ENCODE assay signal across 24 mouse cellular contexts in genomic region chr9:116737786-116738185, GRCm38 (mm10).
DNase-seq lines count a peak whose midpoint lies in the region; ATAC-seq and TF ChIP-seq lines count a peak whose summit lies in the region.
"Had no signal": no experiment of that assay in that cellular context is flagged by ENCODE, and none has a peak within 500 bp of the region (broad histone marks: within the 10 kb centered on the region; RNA-seq: fewer than 3 reads in every experiment).

No protein-coding gene starts in this region.

- H3K4me1 ChIP-seq in hindbrain, postnatal 0 days (ENCODE audit: insufficient read depth, low read length): no peaks in the 10 kb centered on the region
- no peaks in the 10 kb centered on the region for H3K4me1 ChIP-seq in hindbrain, embryonic 16.5 days (ENCODE audit: control insufficient read depth, insufficient read depth, low read depth, low read length)
- H3K4me1 ChIP-seq: embryonic facial prominence, embryonic 15.5 days; forebrain, embryonic 15.5 days; heart, embryonic 12.5 days; hindbrain, embryonic 10.5 days; neural tube, embryonic 13.5 days had no signal

- DNase-seq in embryo, embryonic 11 days: peak; percentile 25
- DNase-seq in embryo, embryonic 10.5 days (ENCODE audit: low spot score): no peak
- DNase-seq in hindbrain, postnatal 0 days (ENCODE audit: low spot score): peak; percentile 16
- no peak for DNase-seq in layer of hippocampus, adult 2 months (ENCODE audit: low spot score in 2 of 2)
- DNase-seq in layer of hippocampus, postnatal 25 days (ENCODE audit: extremely low spot score in 1 of 2, low spot score in 1 of 2): no peak
- no peak for DNase-seq in Patski (ENCODE audit: low read depth, low spot score)
- no peak for DNase-seq in right cerebral cortex, postnatal 10 days (ENCODE audit: low spot score in 2 of 2)
- DNase-seq: cerebellum, adult 11-12 months; cerebellum, postnatal 10 days; heart, postnatal 10 days; kidney, adult 9 months; liver, postnatal 0 days; midbrain, embryonic 14.5 days; retina, postnatal 1 day; thymus, postnatal 25 days had no signal

- H3K36me3 ChIP-seq in hindbrain, postnatal 0 days (ENCODE audit: insufficient read depth, low read length): no peaks in the 10 kb centered on the region
- no peaks in the 10 kb centered on the region for H3K36me3 ChIP-seq in hindbrain, embryonic 16.5 days (ENCODE audit: control insufficient read depth, insufficient read depth, low read length)
- H3K36me3 ChIP-seq: embryonic facial prominence, embryonic 15.5 days; forebrain, embryonic 15.5 days; heart, embryonic 12.5 days; hindbrain, embryonic 10.5 days; limb, embryonic 12.5 days; neural tube, embryonic 13.5 days had no signal

- H3K27ac ChIP-seq in hindbrain, postnatal 0 days: no peak overlapping the region
- H3K27ac ChIP-seq in hindbrain, embryonic 16.5 days (ENCODE audit: low read depth, low read length): no peak overlapping the region
- no peak overlapping the region for H3K27ac ChIP-seq in layer of hippocampus, adult 2 months
- H3K27ac ChIP-seq: embryonic facial prominence, embryonic 15.5 days; forebrain, embryonic 15.5 days; hindbrain, embryonic 10.5 days; limb, embryonic 12.5 days; neural tube, embryonic 13.5 days had no signal

- no peaks in the 10 kb centered on the region for H3K27me3 ChIP-seq in hindbrain, postnatal 0 days (ENCODE audit: insufficient read depth, low read length)
- H3K27me3 ChIP-seq in hindbrain, embryonic 16.5 days (replicated peaks; ENCODE audit: control insufficient read depth, insufficient read depth, low read length): no peaks in the 10 kb centered on the region
- no peaks in the 10 kb centered on the region for H3K27me3 ChIP-seq in Patski
- H3K27me3 ChIP-seq: embryonic facial prominence, embryonic 15.5 days; forebrain, embryonic 15.5 days; heart, embryonic 12.5 days; limb, embryonic 12.5 days; neural tube, embryonic 13.5 days had no signal

- peak; percentile 40 for TF ChIP-seq CTCF in hindbrain, postnatal 0 days (IDR thresholded peaks at IDR 0.05; ENCODE audit: low read depth)
- TF ChIP-seq CTCF in layer of hippocampus, adult 2 months (conservative IDR thresholded peaks at IDR 0.05): peak; percentile 61
- TF ChIP-seq CTCF in Patski (IDR thresholded peaks at IDR 0.05): peak; percentile 45

- in situ Hi-C loops in Patski (cut with MboI; ENCODE audit: low pct_unique_long_range_greater_than_20kb): no loop called here

- H3K4me3 ChIP-seq in hindbrain, postnatal 0 days (ENCODE audit: low read length): no peak overlapping the region
- H3K4me3 ChIP-seq in hindbrain, embryonic 16.5 days (ENCODE audit: low read length): no peak overlapping the region
- H3K4me3 ChIP-seq in layer of hippocampus, adult 2 months: no peak overlapping the region
- H3K4me3 ChIP-seq: embryonic facial prominence, embryonic 15.5 days; forebrain, embryonic 15.5 days; heart, embryonic 12.5 days; hindbrain, embryonic 10.5 days; limb, embryonic 12.5 days; myocyte; neural tube, embryonic 13.5 days had no signal

- POLR2A ChIA-PET in Patski (lab: Charles Lee): no interaction called here

- ATAC-seq in hindbrain, postnatal 0 days: no peak
- ATAC-seq in hindbrain, embryonic 16.5 days: no peak
- no peak for ATAC-seq in Patski
- ATAC-seq: forebrain, embryonic 15.5 days; liver, postnatal 0 days had no signal

- no peak overlapping the region for H3K9ac ChIP-seq in hindbrain, postnatal 0 days (replicated peaks; ENCODE audit: low read length)
- H3K9ac ChIP-seq in hindbrain, embryonic 16.5 days (ENCODE audit: low read depth, low read length): no peak overlapping the region
- H3K9ac ChIP-seq: embryonic facial prominence, embryonic 15.5 days; forebrain, embryonic 15.5 days; heart, embryonic 12.5 days; limb, embryonic 12.5 days; liver, postnatal 0 days; neural tube, embryonic 13.5 days had no signal

- WGBS in hindbrain, postnatal 0 days: 84% methylated on average over 2 of the region's 2 CpGs
- WGBS in hindbrain, embryonic 16.5 days: 86% methylated on average over 2 of the region's 2 CpGs

- CTCF ChIA-PET in Patski (lab: Charles Lee): interaction anchor here (0.8 to 1.3 kb wide), 2 partner anchors 11 to 13 kb away, joined by 3 to 5 read pairs; no protein-coding TSS in a partner anchor

- H3K9me3 ChIP-seq in hindbrain, postnatal 0 days (ENCODE audit: low read length): no peaks in the 10 kb centered on the region
- H3K9me3 ChIP-seq in hindbrain, embryonic 16.5 days (ENCODE audit: control insufficient read depth, low read length): no peaks in the 10 kb centered on the region
- H3K9me3 ChIP-seq: embryonic facial prominence, embryonic 15.5 days; forebrain, embryonic 15.5 days; heart, embryonic 12.5 days; hindbrain, embryonic 10.5 days; limb, embryonic 12.5 days; neural tube, embryonic 13.5 days had no signal

- no peak overlapping the region for H3K4me2 ChIP-seq in hindbrain, postnatal 0 days (ENCODE audit: low read depth, low read length)
- H3K4me2 ChIP-seq in hindbrain, embryonic 16.5 days (ENCODE audit: low read length): no peak overlapping the region
- H3K4me2 ChIP-seq: embryonic facial prominence, embryonic 15.5 days; forebrain, embryonic 15.5 days; heart, embryonic 12.5 days; limb, embryonic 12.5 days; liver, embryonic 11.5 days; neural tube, embryonic 13.5 days had no signal

Comparison
In these comparisons a context has a peak if more than half of its experiments do, and no peak if none do; other contexts are left out.
1. DNase-seq: peak in embryo, embryonic 11 days (single experiment) and hindbrain, postnatal 0 days (single experiment); none in embryo, embryonic 10.5 days (single experiment), layer of hippocampus, adult 2 months (0 of 2), layer of hippocampus, postnatal 25 days (0 of 2), Patski (single experiment) and right cerebral cortex, postnatal 10 days (0 of 2).
2. Peak in every context shown above with its lines, with median percentiles within 50 percentile points of each other: CTCF ChIP-seq.